Mouse (Mus musculus) kidney, adult 2 months (tissue): ENCODE results near the gene Rrp1. TPM values are rescaled to one million over a fixed set of nuclear protein-coding genes. Genes with fewer than 3 reads are reported as not detected.

Source experiments
- DNase-seq: peaks from one replicate; pipeline ENCODE4 v3.0.0; 2021
- H3K27ac ChIP-seq: fragments of 200-500 bp; 2 replicates; pipeline ENCODE4 v1.5.1; 2012; ENCODE audit warnings: low read depth, low read length, control low read depth, inconsistent platforms; ENCODE audit not compliant: insufficient read depth
- H3K27me3 ChIP-seq: fragments of 200-500 bp; replicated peaks from 2 replicates; pipeline ENCODE4 v1.6.1; 2012; ENCODE audit warnings: mild to moderate bottlenecking, moderate library complexity, low read length, inconsistent platforms; ENCODE audit not compliant: control insufficient read depth, insufficient read depth
- H3K36me3 ChIP-seq: fragments of 200-500 bp; 2 replicates; pipeline ENCODE4 v1.6.1; 2012; ENCODE audit warnings: mild to moderate bottlenecking, moderate library complexity, low read length, inconsistent platforms; ENCODE audit not compliant: control insufficient read depth, insufficient read depth
- H3K4me1 ChIP-seq: fragments of 200-500 bp; 2 replicates; pipeline ENCODE4 v1.6.1; 2011; ENCODE audit warnings: low read length; ENCODE audit not compliant: control insufficient read depth, insufficient read depth
- H3K4me3 ChIP-seq: fragments of 200-500 bp; 2 replicates; pipeline ENCODE4 v1.5.1; 2011; ENCODE audit warnings: mild to moderate bottlenecking, low read depth, low read length, control low read depth; ENCODE audit not compliant: insufficient read depth
- CTCF ChIP-seq: fragments of 200-500 bp; conservative IDR thresholded peaks from 2 replicates; pipeline ENCODE4 v1.5.1; 2011; ENCODE audit warnings: low read depth, mild to moderate bottlenecking, control low read depth, low read length, moderate library complexity, mixed read lengths; ENCODE audit not compliant: insufficient read depth, insufficient read length
- POLR2A ChIP-seq: fragments of 200-500 bp; IDR thresholded peaks from one replicate; pipeline ENCODE4 v1.6.1; 2011; ENCODE audit warnings: low read depth, low read length, control low read depth
- WGBS: fragments of 180-500 bp; shearing (Covaris S2); methylation state at CpG from one replicate; pipeline ENCODE4 v1.1.7; 2018; 5-methylcytosine and 5-hydroxymethylcytosine counted together
- polyA plus RNA-seq: library from polyadenylated mRNA; depleted of rRNA; stranded (reverse); fragments of >200 nt; gene quantifications from 2 replicates; pipeline ENCODE4 v1.2.3, GENCODE M21; 2012

The Rrp1 gene
- polyA plus RNA-seq, 1 experiment, result 80.3 TPM

DNA sequence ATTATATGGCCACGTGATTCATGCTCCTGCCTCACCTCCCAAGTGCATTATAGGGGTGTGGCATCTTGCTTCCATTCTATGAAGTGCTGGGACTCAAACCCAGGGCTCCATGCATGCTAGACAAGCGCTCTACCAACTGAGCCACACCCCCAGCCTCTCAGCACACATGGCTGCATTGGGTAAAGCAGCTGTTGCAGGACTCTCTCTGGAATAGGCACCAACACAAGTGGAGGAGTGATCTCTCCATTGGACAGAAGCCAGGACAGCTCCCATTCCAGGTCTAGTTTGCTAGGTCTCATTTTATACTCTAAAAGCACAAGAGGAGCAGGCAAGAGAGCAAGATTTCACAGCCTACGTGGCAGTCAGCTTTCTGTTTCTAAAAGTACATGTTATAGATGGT is 29.3 kb downstream of the Rrp1 start:
- WGBS, result 81% methylated on average over 3 of the region's 3 CpGs
- Histone ChIP-seq H3K4me1 (no peaks in the 10 kb centered on the region), H3K27me3 (no peaks in the 10 kb centered on the region), H3K27ac (no peak overlapping the region), H3K4me3 (no peak overlapping the region), H3K36me3 (no peaks in the 10 kb centered on the region)
- no peak for TF ChIP-seq POLR2A
- TF ChIP-seq CTCF, result no peak
- no peak for DNase-seq

DNA sequence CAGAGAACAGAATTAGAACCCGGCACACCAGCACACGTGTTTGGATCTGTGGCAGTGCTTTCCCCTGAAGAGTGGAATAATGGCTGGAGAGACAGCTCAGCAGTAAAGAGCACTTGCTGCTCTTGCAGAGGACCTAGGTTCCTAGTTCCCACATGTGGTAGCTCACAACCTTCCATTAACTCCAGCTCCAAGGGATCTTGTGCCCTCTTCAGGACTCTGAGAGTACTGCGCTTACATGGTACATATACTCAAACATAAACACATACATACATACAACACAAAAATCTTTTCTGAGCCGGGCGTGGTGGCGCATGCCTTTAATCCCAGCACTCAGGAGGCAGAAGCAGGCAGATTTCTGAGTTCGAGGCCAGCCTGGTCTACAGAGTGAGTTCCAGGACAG is 34.3 kb downstream of the Rrp1 start:
- 97% methylated on average over 7 of the region's 7 CpGs for WGBS
- no peak overlapping the region for H3K4me3 ChIP-seq

DNA sequence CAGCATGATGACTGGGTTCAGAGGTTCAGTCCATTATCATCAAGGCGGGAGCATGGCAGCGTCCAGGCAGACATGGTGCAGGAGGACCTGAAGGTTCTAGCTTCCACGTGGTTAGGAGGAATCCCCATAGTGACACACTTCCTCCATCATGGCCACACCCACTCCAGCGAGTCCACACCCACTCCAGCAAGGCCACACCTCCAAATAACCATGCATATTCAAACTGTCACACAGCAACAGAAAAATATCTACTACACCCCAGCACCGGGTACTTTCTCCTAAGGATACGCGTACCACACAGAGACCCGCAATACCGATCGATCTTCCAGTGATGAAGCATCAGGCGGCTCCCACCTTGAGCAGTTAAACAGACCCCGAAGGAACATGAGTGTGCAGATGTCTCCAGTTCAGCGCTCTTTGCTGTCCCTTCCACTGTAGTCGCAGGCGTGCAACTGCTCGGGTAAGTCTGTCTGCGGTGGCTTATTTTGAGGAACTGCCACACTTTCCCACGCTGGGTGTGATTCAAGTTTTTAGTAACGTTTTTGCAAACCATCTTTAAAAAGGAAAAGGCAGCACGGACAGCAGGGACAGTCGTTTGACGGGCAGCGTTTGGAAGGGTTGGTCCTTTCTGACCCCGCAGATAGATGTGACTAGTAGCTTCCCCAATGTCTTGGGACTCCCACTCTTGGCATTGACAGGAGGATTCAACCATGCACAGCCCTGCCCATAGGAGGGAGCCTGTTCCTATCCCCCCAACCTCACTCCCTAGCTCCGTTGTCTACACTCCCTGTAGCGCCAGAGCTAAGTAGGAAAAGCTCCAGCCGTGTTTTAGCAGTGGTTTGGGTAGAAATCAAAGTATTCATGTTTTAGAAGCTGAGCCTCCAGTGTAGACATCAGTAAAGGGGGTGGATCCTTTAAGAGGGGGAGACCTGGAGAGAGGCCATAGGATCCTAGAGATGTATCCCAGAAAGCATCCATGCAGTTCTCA is 39.9 kb downstream of the Rrp1 start:
- TF ChIP-seq POLR2A, result no peak
- H3K36me3 ChIP-seq, result no peaks in the 10 kb centered on the region
- H3K27me3 ChIP-seq, result no peaks in the 10 kb centered on the region
- no peaks in the 10 kb centered on the region for H3K4me1 ChIP-seq
- WGBS, result 61% methylated on average over 27 of the region's 27 CpGs
- no peak overlapping the region for H3K27ac ChIP-seq
- DNase-seq, result no peak
- no peak overlapping the region for H3K4me3 ChIP-seq

More for the DNA sequence above, 34.3 kb downstream of the Rrp1 start:
- Histone ChIP-seq H3K27me3 (no peaks in the 10 kb centered on the region), H3K36me3 (no peaks in the 10 kb centered on the region), H3K27ac (no peak overlapping the region), H3K4me1 (no peaks in the 10 kb centered on the region)
- DNase-seq, result no peak
- no peak for TF ChIP-seq POLR2A
- TF ChIP-seq CTCF, result no peak

DNA sequence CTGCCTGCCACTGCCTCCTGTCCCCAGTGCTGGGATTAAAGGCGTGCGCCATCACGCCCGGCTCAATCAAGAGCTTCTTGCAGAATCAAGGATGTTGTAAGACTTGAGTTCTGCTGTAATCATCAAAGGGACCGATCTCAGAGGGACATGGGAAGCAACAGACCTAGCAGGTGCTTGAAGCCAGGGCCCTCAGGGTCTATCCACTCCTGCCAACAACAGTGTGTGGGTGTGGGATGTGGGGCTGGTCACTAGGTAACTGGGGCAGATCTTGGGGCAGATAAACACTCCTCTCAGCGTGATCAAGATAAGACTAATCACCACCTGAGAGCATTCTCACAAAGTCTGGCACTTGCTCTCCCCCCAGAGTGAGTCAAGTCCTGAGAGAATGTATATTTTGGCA is 41.1 kb downstream of the Rrp1 start:
- no peak overlapping the region for H3K27ac ChIP-seq
- H3K27me3 ChIP-seq, result no peaks in the 10 kb centered on the region
- no peak for DNase-seq
- H3K4me1 ChIP-seq, result peaks cover under 1% of the 10 kb centered on the region; the same call in 1 of the 2 replicates
- H3K36me3 ChIP-seq, result no peaks in the 10 kb centered on the region
- TF ChIP-seq CTCF (no peak), POLR2A (no peak)
- 85% methylated on average over 6 of the region's 6 CpGs for WGBS
- H3K4me3 ChIP-seq, result no peak overlapping the region

DNA sequence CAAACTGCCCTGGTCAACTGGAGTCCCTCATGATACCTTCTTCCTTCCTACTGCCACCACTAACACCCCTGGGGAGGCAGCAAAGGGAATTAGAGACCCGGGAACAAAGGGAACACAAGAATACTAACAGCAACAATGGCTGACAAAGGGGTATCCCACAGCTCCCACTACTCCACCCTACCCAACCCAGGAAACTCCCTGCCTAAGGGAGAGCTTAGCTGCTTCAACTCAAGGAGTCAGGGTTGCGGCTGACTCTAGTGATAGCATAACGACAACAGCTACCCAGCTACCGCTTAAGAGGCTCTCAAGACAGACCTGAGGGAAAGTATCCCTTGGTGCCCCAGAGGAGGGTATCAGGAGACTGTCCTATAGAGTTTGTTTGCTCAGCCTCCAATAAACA is 45.3 kb downstream of the Rrp1 start:
- DNase-seq, result no peak
- Histone ChIP-seq H3K27ac (no peak overlapping the region), H3K4me1 (peaks cover 4% of the 10 kb centered on the region; the same call in 1 of the 2 replicates), H3K36me3 (no peaks in the 10 kb centered on the region), H3K4me3 (no peak overlapping the region), H3K27me3 (no peaks in the 10 kb centered on the region)
- no peak for TF ChIP-seq POLR2A
- TF ChIP-seq CTCF, result no peak
- WGBS, result 84% methylated on average over 4 of the region's 4 CpGs

DNA sequence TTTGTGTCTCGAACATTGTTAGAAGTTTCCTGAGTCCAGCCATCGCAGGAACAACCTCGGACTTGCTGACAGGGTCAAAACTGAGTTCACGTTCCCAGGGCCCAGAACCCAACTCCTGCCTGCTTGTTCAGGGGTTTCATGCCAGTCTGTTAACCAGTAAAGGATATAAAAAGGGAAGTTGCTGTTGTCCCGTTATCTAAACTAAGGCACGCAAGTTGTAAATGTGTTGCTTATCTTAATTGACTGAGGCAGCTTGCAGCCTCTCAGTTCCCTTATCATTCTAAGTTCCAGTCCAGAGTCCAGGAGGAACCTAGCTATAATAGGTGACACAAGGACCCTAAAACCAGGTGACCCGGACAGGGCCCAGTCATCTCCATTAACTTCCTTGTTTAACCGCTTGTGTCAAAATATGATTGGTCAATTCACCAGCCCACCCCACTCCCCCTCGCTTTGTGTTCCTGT is 46.0 kb downstream of the Rrp1 start:
- Histone ChIP-seq H3K4me1 (peaks cover 4% of the 10 kb centered on the region; the same call in 1 of the 2 replicates), H3K4me3 (no peak overlapping the region), H3K36me3 (no peaks in the 10 kb centered on the region), H3K27ac (no peak overlapping the region), H3K27me3 (no peaks in the 10 kb centered on the region)
- WGBS, result 38% methylated on average over 9 of the region's 9 CpGs
- no peak for TF ChIP-seq POLR2A
- TF ChIP-seq CTCF, result no peak
- DNase-seq, result no peak

DNA sequence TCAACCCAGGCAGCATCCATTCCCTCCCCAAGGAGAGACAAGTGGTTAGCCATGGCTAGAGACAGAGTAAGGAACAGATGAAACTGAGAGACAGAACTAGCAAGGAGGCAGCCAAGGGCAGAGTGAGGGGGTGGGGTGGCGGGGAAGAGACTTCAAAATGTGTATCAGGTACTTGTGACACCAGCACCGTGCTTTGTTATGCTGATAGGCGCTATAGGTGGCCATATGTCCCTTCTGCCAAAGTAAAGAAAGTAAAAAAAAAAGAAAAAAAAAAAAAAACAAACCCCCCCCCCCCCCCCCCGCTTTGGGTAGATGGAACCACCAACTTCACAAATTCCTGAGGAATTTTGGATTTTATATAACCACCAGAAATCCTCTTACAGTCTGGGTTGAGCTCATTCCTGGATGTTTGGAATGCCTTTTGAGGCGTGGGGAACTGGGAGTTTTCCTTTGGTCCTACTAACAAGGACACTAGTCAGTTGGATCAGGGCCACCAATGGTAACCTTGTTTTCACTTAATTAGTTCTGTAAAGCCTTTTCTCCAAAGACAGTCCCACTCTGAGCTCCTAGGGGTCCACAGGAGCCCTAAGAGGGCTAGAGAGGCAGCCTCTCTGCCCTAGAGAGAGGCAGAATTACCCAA is 46.5 kb downstream of the Rrp1 start:
- no peak for TF ChIP-seq POLR2A
- Histone ChIP-seq H3K36me3 (no peaks in the 10 kb centered on the region), H3K27me3 (no peaks in the 10 kb centered on the region), H3K27ac (no peak overlapping the region), H3K4me1 (peaks cover 4% of the 10 kb centered on the region; the same call in 1 of the 2 replicates), H3K4me3 (no peak overlapping the region)
- 63% methylated on average over 5 of the region's 5 CpGs for WGBS
- DNase-seq, result no peak
